Mouse (Mus musculus) thymus, adult 2 months (tissue): ENCODE results near the gene Ubr4.

Source experiments
- CTCF ChIP-seq: fragments of 200-500 bp; IDR thresholded peaks from 2 replicates; pipeline ENCODE4 v1.5.1; 2012; ENCODE audit warnings: mild to moderate bottlenecking, control low read depth, low read length, moderate library complexity, borderline replicate concordance; ENCODE audit not compliant: control insufficient read depth, poor library complexity, insufficient read depth; ENCODE audit errors: extremely low read depth
- POLR2A ChIP-seq: fragments of 200-500 bp; IDR thresholded peaks from 2 replicates; pipeline ENCODE4 v1.6.1; 2012; ENCODE audit warnings: mild to moderate bottlenecking, low read length, control low read depth, moderate library complexity; ENCODE audit not compliant: control insufficient read depth, poor library complexity, insufficient read depth; ENCODE audit errors: extremely low read depth

- no peak for TF ChIP-seq CTCF
- no peak for TF ChIP-seq POLR2A
Observed at GRCm38 (mm10) chr4:139335507-139335906, 16.9 kb upstream of the Ubr4 start.
